Mouse (Mus musculus): ENCODE measurements around the gene Gm13275. TPM values are rescaled to one million over a fixed set of nuclear protein-coding genes. Genes with fewer than 3 reads are reported as not detected.
"Not testable (repeated sequence)": the region's sequence is repeated elsewhere in the genome, so short reads cannot be mapped to it uniquely, and the experiment has no call there.

The Gm13275 gene
- total RNA-seq (2021) (not detected), polyA plus RNA-seq (2012; rRNA removed) (not detected in 2 replicates)
- long read RNA-seq: 0 reads

GRCm38 (mm10) chr4:88793936-88794675 lies at the start of gene Gm13275:
Gene Gm13275, plus strand, starts transcription at chr4:88794487.
- peak; percentile 73 to 89 for DNase-seq
- H3K27me3 ChIP-seq (ENCODE audit: control insufficient read depth, insufficient read depth, low read length); H3K36me3 ChIP-seq (ENCODE audit: control insufficient read depth, insufficient read depth, low read length); H3K4me1 ChIP-seq (ENCODE audit: control insufficient read depth, insufficient read depth, low read length); H3K79me2 ChIP-seq (replicated peaks; ENCODE audit: control insufficient read depth, insufficient read depth, low read length); intact Hi-C loops (cut with DNase I); H3K9ac ChIP-seq (ENCODE audit: low read depth, low read length): not testable (repeated sequence)
- TF ChIP-seq CTCF (IDR thresholded peaks at IDR 0.05): peak; percentile 50
- WGBS: under 1% methylated on average over 19 of the region's 52 CpGs
- peak within 1 kb of the TSS; percentile 10 for H3K27ac ChIP-seq
- peak within 1 kb of the TSS; percentile 16 for H3K4me3 ChIP-seq

- H3K79me2 ChIP-seq (replicated peaks; ENCODE audit: control insufficient read depth, insufficient read depth, low read length): no peaks in the 10 kb centered on the region
- no peak for DNase-seq
- 63% methylated on average over 6 of the region's 6 CpGs for WGBS
- intact Hi-C loops (cut with DNase I): no loop called here
- no peak for TF ChIP-seq EP300 (IDR thresholded peaks at IDR 0.05; ENCODE audit: insufficient read depth, low read depth, low read length)
- TF ChIP-seq POLR2A (IDR thresholded peaks at IDR 0.05; ENCODE audit: insufficient read depth, low read depth, low read length): no peak
- no peak for TF ChIP-seq CTCF (IDR thresholded peaks at IDR 0.05)
- H3K4me3 ChIP-seq: no peak overlapping the region
- H3K9ac ChIP-seq (ENCODE audit: low read depth, low read length): no peak overlapping the region
- H3K4me1 ChIP-seq (ENCODE audit: control insufficient read depth, insufficient read depth, low read length): no peaks in the 10 kb centered on the region
- no peaks in the 10 kb centered on the region for H3K27me3 ChIP-seq (ENCODE audit: control insufficient read depth, insufficient read depth, low read length)
- no peaks in the 10 kb centered on the region for H3K36me3 ChIP-seq (ENCODE audit: control insufficient read depth, insufficient read depth, low read length)
- no peak overlapping the region for H3K27ac ChIP-seq
These were observed 44.4 kb upstream of the Gm13275 start for GRCm38 (mm10) chr4:88749926-88750325.

- H3K36me3 ChIP-seq (ENCODE audit: control insufficient read depth, insufficient read depth, low read length); H3K27ac ChIP-seq; H3K79me2 ChIP-seq (replicated peaks; ENCODE audit: control insufficient read depth, insufficient read depth, low read length); H3K4me1 ChIP-seq (ENCODE audit: control insufficient read depth, insufficient read depth, low read length); H3K4me3 ChIP-seq; H3K27me3 ChIP-seq (ENCODE audit: control insufficient read depth, insufficient read depth, low read length); H3K9ac ChIP-seq (ENCODE audit: low read depth, low read length); intact Hi-C loops (cut with DNase I): not testable (repeated sequence)
- TF ChIP-seq CTCF (IDR thresholded peaks at IDR 0.05): peak; percentile 44
- 76% methylated on average over 15 of the region's 15 CpGs for WGBS
- DNase-seq: peak; percentile 66 to 83
These were observed 39.4 kb upstream of the Gm13275 start, which contains the start of gene Gm13271 for GRCm38 (mm10) chr4:88754818-88755340. Gene Gm13271, plus strand, starts transcription at chr4:88754868.

GRCm38 (mm10) chr4:88756581-88757513 lies 37.4 kb upstream of the Gm13275 start:
- TF ChIP-seq POLR2A (IDR thresholded peaks at IDR 0.05; ENCODE audit: insufficient read depth, low read depth, low read length): peak; percentile 65; the same call in 1 of the 2 replicates
- Histone ChIP-seq H3K27ac (peak overlapping the region; percentile 77), H3K4me3 (peak overlapping the region; percentile 47), H3K9ac (ENCODE audit: low read depth, low read length) (peak overlapping the region; percentile 82)
- not testable (repeated sequence) for H3K27me3 ChIP-seq (ENCODE audit: control insufficient read depth, insufficient read depth, low read length); H3K36me3 ChIP-seq (ENCODE audit: control insufficient read depth, insufficient read depth, low read length); H3K79me2 ChIP-seq (replicated peaks; ENCODE audit: control insufficient read depth, insufficient read depth, low read length); H3K4me1 ChIP-seq (ENCODE audit: control insufficient read depth, insufficient read depth, low read length)
- 9% methylated on average over 29 of the region's 31 CpGs for WGBS
- peak; percentile 34 to 59 for DNase-seq
- intact Hi-C loops (cut with DNase I): loop anchor here (2.0 kb wide), 1 partner anchor 18 kb away; no protein-coding TSS in a partner anchor

- 0% methylated on average over 16 of the region's 21 CpGs for whole genome bisulfite sequencing
- not testable (repeated sequence) for H3K36me3 ChIP-seq (ENCODE audit: control insufficient read depth, insufficient read depth, low read length); H3K27me3 ChIP-seq (ENCODE audit: control insufficient read depth, insufficient read depth, low read length); H3K79me2 ChIP-seq (replicated peaks; ENCODE audit: control insufficient read depth, insufficient read depth, low read length); H3K4me1 ChIP-seq (ENCODE audit: control insufficient read depth, insufficient read depth, low read length)
- Histone ChIP-seq H3K9ac (ENCODE audit: low read depth, low read length) (peak overlapping the region; percentile 82), H3K4me3 (peak overlapping the region; percentile 47), H3K27ac (peak overlapping the region; percentile 77)
- peak; percentile 89 to 92 for DNase-seq
- intact Hi-C loops (cut with DNase I): loop anchor here (2.0 kb wide), 1 partner anchor 19 kb away; no protein-coding TSS in a partner anchor
- TF ChIP-seq POLR2A (IDR thresholded peaks at IDR 0.05; ENCODE audit: insufficient read depth, low read depth, low read length) (peak; percentile 61; the same call in 1 of the 2 replicates), CTCF (IDR thresholded peaks at IDR 0.05) (peak; percentile 66)
These were observed 36.7 kb upstream of the Gm13275 start for GRCm38 (mm10) chr4:88757628-88758031.

- WGBS: 88% methylated on average over 9 of the region's 9 CpGs
- H3K27me3 ChIP-seq (ENCODE audit: control insufficient read depth, insufficient read depth, low read length); intact Hi-C loops (cut with DNase I); H3K4me3 ChIP-seq; H3K79me2 ChIP-seq (replicated peaks; ENCODE audit: control insufficient read depth, insufficient read depth, low read length); H3K36me3 ChIP-seq (ENCODE audit: control insufficient read depth, insufficient read depth, low read length); H3K9ac ChIP-seq (ENCODE audit: low read depth, low read length); DNase-seq; H3K4me1 ChIP-seq (ENCODE audit: control insufficient read depth, insufficient read depth, low read length); H3K27ac ChIP-seq: not testable (repeated sequence)
These were observed 35.5 kb upstream of the Gm13275 start for GRCm38 (mm10) chr4:88758751-88759150.

- peak within 1 kb of the TSS; percentile 40; the same call in 1 of the 2 replicates for H3K27ac ChIP-seq
- DNase-seq: peak in 1 of 2 experiments; percentile 44
These were observed 34.5 kb upstream of the Gm13275 start, which contains the start of gene Gm13283 for GRCm38 (mm10) chr4:88759610-88760268. Gene Gm13283, plus strand, starts transcription at chr4:88760119.

More at GRCm38 (mm10) chr4:88759610-88760268, 34.5 kb upstream of the Gm13275 start, which contains the start of gene Gm13283:
- H3K36me3 ChIP-seq (ENCODE audit: control insufficient read depth, insufficient read depth, low read length); H3K27me3 ChIP-seq (ENCODE audit: control insufficient read depth, insufficient read depth, low read length); H3K4me3 ChIP-seq; H3K79me2 ChIP-seq (replicated peaks; ENCODE audit: control insufficient read depth, insufficient read depth, low read length); intact Hi-C loops (cut with DNase I); H3K4me1 ChIP-seq (ENCODE audit: control insufficient read depth, insufficient read depth, low read length): not testable (repeated sequence)
- WGBS: 13% methylated on average over 11 of the region's 14 CpGs
- peak within 1 kb of the TSS; percentile 43; the same call in 1 of the 2 replicates for H3K9ac ChIP-seq (ENCODE audit: low read depth, low read length)
